Mouse (Mus musculus) liver, adult 2 months (tissue): Measurements from ENCODE around the gene F12.

ENCODE experiments used
- CTCF ChIP-seq: fragments of 200-500 bp; IDR thresholded peaks from 2 replicates; pipeline ENCODE4 v1.5.1; 2011; ENCODE audit warnings: low read depth, low read length, control low read depth
- POLR2A ChIP-seq: fragments of 200-500 bp; IDR thresholded peaks from 2 replicates; pipeline ENCODE4 v1.6.1; 2011; ENCODE audit warnings: low read length, control low read depth; ENCODE audit not compliant: insufficient read depth; ENCODE audit errors: extremely low read depth

GRCm38 (mm10) chr13:55429226-55429888 is 2.8 kb upstream of the F12 start:
- TF ChIP-seq CTCF (no peak), POLR2A (no peak)
